Mouse (Mus musculus) testis, postnatal 14 days (tissue): ENCODE data around the gene Sphk2.
"Not testable (repeated sequence)": the region's sequence is repeated elsewhere in the genome, so short reads cannot be mapped to it uniquely, and the experiment has no call there.

ENCODE experiments used
- DNase-seq: peaks from one replicate; pipeline ENCODE4 v3.0.0; 2021; ENCODE audit warnings: low spot score

Gene Sphk2

GRCm38 (mm10) chr7:45693921-45694591 lies 23.7 kb downstream of the Sphk2 start, which contains the start of gene Sec1:
Gene Sec1 (minus strand): TSS chr7:45694402.
- DNase-seq, result peak; percentile 86

- DNase-seq, result no peak
Measured at GRCm38 (mm10) chr7:45692364-45692763, 25.4 kb downstream of the Sphk2 start.

- DNase-seq, result peak; percentile 76
Measured at GRCm38 (mm10) chr7:45689800-45690199, 28.0 kb downstream of the Sphk2 start.

DNA sequence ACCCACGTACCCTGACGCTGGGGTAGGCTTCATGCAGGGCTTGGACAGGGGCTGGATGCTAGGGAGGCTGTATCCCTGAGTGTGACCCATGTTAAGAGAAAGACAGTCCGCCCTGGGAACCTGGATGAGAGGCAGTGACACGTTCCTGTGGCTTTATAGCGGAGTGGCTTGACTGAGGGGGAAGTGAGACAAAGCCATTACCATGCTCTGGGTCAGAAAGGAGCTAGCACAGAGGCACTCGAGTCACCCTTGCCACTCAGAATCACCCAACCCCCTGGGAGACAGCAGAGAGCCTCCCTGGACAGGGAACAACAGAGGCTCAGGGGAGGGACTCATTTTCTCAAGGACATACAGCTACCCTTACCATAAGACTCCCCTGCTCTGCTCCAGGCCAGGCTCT lies 28.7 kb downstream of the Sphk2 start:
- DNase-seq, result no peak

DNA sequence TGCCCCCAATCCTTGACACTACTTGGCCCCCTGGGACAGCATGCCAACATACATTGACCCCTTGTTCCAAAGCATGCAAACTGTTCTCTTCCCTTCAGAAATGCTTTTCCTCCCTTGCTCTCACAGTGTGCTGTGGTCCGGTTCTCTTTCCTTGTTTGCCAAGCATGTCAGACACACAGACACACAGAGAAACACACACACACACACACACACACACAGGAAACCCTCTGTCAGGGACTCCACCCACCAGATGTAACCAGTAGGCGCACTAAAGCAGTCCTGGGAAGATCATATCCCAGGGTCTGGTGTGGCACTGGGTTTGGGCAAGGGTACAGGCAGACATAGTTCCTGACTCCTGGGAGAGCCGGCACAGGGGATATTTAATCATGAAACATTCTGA lies 31.0 kb downstream of the Sphk2 start:
- DNase-seq, result no peak

- DNase-seq, result no peak
Measured at GRCm38 (mm10) chr7:45685811-45686210, 32.0 kb downstream of the Sphk2 start.

GRCm38 (mm10) chr7:45683396-45684050 lies 34.3 kb downstream of the Sphk2 start, which contains the start of gene Ntn5:
Gene Ntn5 (plus strand): TSS chr7:45684022.
- no peak for DNase-seq

- peak; percentile 75 for DNase-seq
Measured at GRCm38 (mm10) chr7:45682144-45683126, 35.4 kb downstream of the Sphk2 start.

GRCm38 (mm10) chr7:45681046-45681736 lies 36.6 kb downstream of the Sphk2 start:
- no peak for DNase-seq

DNA sequence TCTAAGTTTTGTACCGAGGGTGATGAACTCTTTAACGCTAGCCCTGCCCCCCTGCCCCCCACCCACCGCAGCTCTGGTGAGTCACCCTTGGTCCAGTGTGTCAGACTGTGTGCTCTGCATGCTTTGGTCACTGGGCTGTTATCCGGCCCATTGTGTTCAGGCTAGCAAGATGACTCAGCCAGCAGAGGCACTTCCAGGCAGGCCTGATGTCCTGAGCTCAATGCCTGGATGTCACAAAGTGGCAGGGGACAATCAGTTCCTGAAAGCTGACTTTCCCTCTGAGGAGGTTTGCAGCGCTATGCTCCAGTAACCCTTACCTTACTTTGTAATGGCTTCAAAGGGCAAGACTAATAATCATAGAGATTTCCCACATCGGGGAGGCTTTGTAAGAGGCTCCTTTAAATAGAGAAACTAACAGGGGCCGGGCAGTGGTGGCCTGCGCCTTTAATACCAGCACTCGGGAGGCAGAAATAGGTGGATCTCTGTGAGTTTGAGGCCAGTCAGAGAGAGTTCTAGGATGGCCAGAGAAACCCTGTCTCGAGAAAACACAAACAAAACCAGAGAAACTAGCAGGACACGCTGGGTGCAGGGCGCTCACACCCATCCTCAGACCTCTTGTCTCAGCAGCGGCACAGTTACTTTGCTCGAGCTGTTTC lies 37.7 kb downstream of the Sphk2 start:
- no peak for DNase-seq

- DNase-seq, result no peak
Measured at GRCm38 (mm10) chr7:45678513-45678912, 39.3 kb downstream of the Sphk2 start.

- no peak for DNase-seq
Measured at GRCm38 (mm10) chr7:45677627-45678295, 40.0 kb downstream of the Sphk2 start.

GRCm38 (mm10) chr7:45668921-45669320 lies 48.9 kb downstream of the Sphk2 start:
- no peak for DNase-seq

DNA sequence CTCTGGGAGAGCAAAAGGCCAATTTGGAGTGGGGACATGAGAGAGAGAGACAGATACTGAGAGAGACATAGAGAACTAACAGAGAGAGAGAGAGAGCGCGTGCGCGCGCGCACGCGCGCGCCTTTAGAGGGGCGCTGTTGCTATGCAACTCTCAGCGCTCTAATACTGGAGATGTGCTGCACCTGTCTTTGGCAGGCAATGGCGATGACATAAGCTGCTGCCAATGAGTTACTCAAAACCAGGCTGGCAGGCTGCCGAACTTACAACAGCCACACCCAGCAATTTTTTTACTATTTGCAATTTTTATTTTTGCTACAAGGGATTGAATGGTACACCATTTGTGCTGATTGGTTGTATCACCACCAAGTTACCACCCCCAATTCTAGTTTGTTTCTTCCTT lies 50.0 kb downstream of the Sphk2 start:
- no peak for DNase-seq

DNA sequence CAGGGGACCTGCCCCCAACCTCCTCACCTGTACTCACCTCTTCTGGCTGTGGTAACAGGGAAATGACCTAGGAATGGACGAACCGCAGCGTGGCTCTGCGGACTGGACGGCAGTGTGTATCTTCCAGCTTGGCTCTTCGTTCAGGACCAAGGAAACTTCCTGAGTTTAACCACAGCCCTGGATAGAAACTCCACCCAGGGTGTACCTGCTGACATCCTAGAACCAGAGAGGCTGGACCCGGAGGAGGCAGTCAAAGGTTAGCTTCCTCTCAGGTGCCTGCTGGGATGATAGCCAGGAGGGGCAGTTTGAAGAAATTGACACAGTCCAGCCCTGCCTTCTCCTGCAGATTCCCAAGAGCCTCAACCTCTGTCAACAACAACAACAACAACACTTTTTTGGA lies 51.6 kb downstream of the Sphk2 start, which contains the start of gene Fut2:
Gene Fut2, minus strand, starts transcription at position 234 of the 400 bp plus-strand sequence.
- DNase-seq, result no peak

DNA sequence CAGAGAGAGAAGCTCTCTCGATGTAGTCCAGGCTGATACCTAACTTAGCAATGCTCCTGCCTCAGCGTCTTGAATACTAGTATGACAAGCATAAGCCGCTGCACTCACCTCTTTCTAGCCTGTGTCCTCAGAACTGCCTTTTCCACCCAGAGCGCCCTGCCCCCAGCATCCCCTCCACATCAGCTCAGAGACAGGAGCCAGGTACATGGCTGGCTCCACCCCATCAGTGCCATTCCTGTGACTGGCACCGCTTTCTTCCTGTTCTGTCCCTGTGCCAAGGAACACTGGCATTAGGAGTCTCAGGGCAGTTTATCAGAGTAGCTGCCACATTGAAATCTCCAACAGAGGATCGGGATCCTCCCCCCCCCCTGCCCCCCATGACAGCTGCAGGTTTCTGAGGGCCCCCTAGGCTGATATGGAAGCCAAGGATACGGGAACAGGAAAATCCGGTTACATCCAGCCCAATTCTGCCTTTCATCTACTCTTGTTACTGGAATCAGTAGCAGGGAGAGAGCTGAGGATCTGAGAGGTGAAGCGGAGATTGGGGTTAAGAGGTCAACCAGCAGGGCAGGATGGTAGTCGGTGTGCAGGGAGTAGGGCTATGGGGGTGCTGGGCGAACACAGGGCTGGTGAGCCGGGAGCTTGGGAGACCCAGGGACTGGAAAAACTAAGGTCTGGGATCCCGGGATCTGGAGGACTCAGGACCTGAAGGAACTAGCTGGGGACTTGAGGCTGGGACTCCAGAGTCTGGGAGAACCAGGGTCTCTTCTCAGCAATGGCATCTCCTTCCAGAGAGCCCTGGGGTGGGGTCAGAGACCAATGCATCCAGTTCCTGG lies 52.3 kb downstream of the Sphk2 start:
- DNase-seq, result no peak

DNA sequence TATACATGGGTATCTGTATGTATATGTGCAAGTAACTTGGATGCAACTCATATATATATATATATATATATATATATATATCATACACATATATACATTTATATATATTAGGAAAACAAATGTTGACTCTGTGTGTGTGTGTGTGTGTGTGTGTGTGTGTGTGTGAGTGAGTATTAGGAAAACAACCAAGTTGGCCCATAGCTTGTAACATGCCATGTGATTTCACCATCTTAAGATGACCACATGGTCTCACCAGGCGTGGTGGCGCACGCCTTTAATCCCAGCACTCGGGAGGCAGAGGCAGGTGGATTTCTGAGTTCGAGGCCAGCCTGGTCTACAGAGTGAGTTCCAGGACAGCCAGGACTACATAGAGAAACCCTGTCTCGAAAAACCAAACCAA lies 56.1 kb downstream of the Sphk2 start:
- DNase-seq, result not testable (repeated sequence)

- no peak for DNase-seq
Measured at GRCm38 (mm10) chr7:45660746-45661478, 56.9 kb downstream of the Sphk2 start.
